Comparison of ENCODE assay signal across 8 mouse cellular contexts in the genomic region with DNA sequence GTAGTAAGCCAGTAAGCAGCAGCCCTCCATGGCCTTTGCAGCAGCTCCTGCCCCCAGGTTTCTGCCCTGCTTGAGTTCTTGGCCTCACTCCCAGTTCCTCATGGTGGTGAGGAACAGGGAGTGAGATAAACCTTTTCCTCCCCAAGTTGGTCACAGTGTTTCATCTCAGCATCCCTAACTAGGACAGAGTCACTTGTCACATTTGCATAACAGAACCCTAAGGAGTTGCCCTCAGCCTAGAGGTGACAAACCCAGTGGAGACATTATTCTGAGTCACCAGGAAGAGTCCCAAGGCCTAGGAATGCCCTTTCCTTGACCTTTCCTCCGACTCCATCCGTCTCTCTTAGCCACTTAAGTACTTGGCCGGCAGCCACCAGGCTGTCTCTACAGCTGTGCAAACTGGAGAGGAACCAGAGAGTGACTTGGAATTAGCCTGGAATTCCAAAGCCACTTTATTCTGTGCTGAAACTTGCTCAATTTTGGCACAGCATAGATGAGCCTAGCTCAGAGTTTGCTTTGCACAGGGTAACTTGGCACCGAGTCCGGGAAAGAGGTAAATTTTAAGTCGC.
DNase-seq lines count a peak whose midpoint lies in the region; ATAC-seq and TF ChIP-seq lines count a peak whose summit lies in the region.

No protein-coding gene starts in this region.

- intact Hi-C loops in left cerebral cortex, adult 2 months (cut with DNase I): no loop called here

- no peak overlapping the region for H3K4me3 ChIP-seq in hindbrain, embryonic 11.5 days (ENCODE audit: low read depth, low read length)
- no peak overlapping the region for H3K4me3 ChIP-seq in hindbrain, embryonic 10.5 days
- no peak overlapping the region for H3K4me3 ChIP-seq in left cerebral cortex, adult 2 months
- no peak overlapping the region for H3K4me3 ChIP-seq in neural tube, embryonic 13.5 days

- peak; percentile 18 for DNase-seq in hindbrain, embryonic 11.5 days (ENCODE audit: low spot score)
- no peak for DNase-seq in hindbrain, embryonic 10.5 days (ENCODE audit: low spot score)
- peak; percentile 16 for DNase-seq in cerebellum, adult 8-10 months
- DNase-seq in frontal cortex, postnatal 36 days (ENCODE audit: low spot score in 2 of 2): peak; percentile 38 to 56
- peak; percentile 84 for DNase-seq in heart, postnatal 4 days
- peak; percentile 28 to 30 for DNase-seq in left cerebral cortex, adult 2 months (ENCODE audit: extremely low spot score in 1 of 2, low spot score in 2 of 2)
- DNase-seq in yolk sac, embryonic 10.5 days (ENCODE audit: low spot score): peak; percentile 13

- no peaks in the 10 kb centered on the region for H3K4me1 ChIP-seq in hindbrain, embryonic 11.5 days (replicated peaks; ENCODE audit: control insufficient read depth, insufficient read depth, low read length)
- H3K4me1 ChIP-seq in hindbrain, embryonic 10.5 days (replicated peaks): peaks cover 7% of the 10 kb centered on the region
- peaks cover 16% of the 10 kb centered on the region for H3K4me1 ChIP-seq in neural tube, embryonic 13.5 days (replicated peaks)

- no peaks in the 10 kb centered on the region for H3K36me3 ChIP-seq in hindbrain, embryonic 11.5 days (ENCODE audit: control insufficient read depth, insufficient read depth, low read length)
- H3K36me3 ChIP-seq in hindbrain, embryonic 10.5 days: no peaks in the 10 kb centered on the region
- no peaks in the 10 kb centered on the region for H3K36me3 ChIP-seq in neural tube, embryonic 13.5 days

- H3K4me2 ChIP-seq in hindbrain, embryonic 11.5 days (replicated peaks; ENCODE audit: low read depth, low read length): no peak overlapping the region
- no peak overlapping the region for H3K4me2 ChIP-seq in neural tube, embryonic 13.5 days

- H3K27me3 ChIP-seq in hindbrain, embryonic 11.5 days (ENCODE audit: control insufficient read depth, insufficient read depth, low read length): no peaks in the 10 kb centered on the region
- no peaks in the 10 kb centered on the region; the same call in 1 of the 2 replicates for H3K27me3 ChIP-seq in hindbrain, embryonic 10.5 days (ENCODE audit: insufficient read depth, poor library complexity, severe bottlenecking)
- H3K27me3 ChIP-seq in neural tube, embryonic 13.5 days: no peaks in the 10 kb centered on the region

- H3K9ac ChIP-seq in hindbrain, embryonic 11.5 days (ENCODE audit: low read depth, low read length): no peak overlapping the region
- H3K9ac ChIP-seq in neural tube, embryonic 13.5 days: no peak overlapping the region

- no peak for TF ChIP-seq CTCF in left cerebral cortex, adult 2 months (IDR thresholded peaks at IDR 0.05)

- WGBS in hindbrain, embryonic 11.5 days: 53% methylated on average over 6 of the region's 6 CpGs
- WGBS in hindbrain, embryonic 10.5 days: 59% methylated on average over 6 of the region's 6 CpGs
- WGBS in neural tube, embryonic 13.5 days: 33% methylated on average over 6 of the region's 6 CpGs

- ATAC-seq in hindbrain, embryonic 11.5 days (ENCODE audit: low FRiP score): no peak
- peak; percentile 43; the same call in 1 of the 2 replicates for ATAC-seq in neural tube, embryonic 13.5 days (ENCODE audit: low read depth)

- H3K9me3 ChIP-seq in hindbrain, embryonic 11.5 days (ENCODE audit: control insufficient read depth, low read length): no peaks in the 10 kb centered on the region
- no peaks in the 10 kb centered on the region for H3K9me3 ChIP-seq in hindbrain, embryonic 10.5 days
- no peaks in the 10 kb centered on the region for H3K9me3 ChIP-seq in neural tube, embryonic 13.5 days

- no peak overlapping the region for H3K27ac ChIP-seq in hindbrain, embryonic 11.5 days (ENCODE audit: low read depth, low read length)
- H3K27ac ChIP-seq in hindbrain, embryonic 10.5 days: no peak overlapping the region
- no peak overlapping the region for H3K27ac ChIP-seq in left cerebral cortex, adult 2 months
- H3K27ac ChIP-seq in neural tube, embryonic 13.5 days (replicated peaks): peak overlapping the region; percentile 28; the same call in 1 of the 2 replicates
